Mouse (Mus musculus) C2C12 (cell line): Measurements from ENCODE around the gene Ccdc40. TPM values are rescaled to one million over a fixed set of nuclear protein-coding genes. Genes with fewer than 3 reads are reported as not detected.

Experiments
- H3K27me3 ChIP-seq: one replicate; pipeline ENCODE4 v1.6.1; 2011; ENCODE audit not compliant: control insufficient read depth, insufficient read depth, insufficient read length
- H3K36me3 ChIP-seq: one replicate; pipeline ENCODE4 v1.6.1; 2011; ENCODE audit not compliant: control insufficient read depth, insufficient read depth
- H3K4me3 ChIP-seq: one replicate; pipeline ENCODE4 v1.5.1; 2011; ENCODE audit warnings: mild to moderate bottlenecking, control low read depth; ENCODE audit not compliant: poor library complexity, insufficient read depth, severe bottlenecking
- H3K79me2 ChIP-seq: one replicate; pipeline ENCODE4 v1.6.1; 2011; ENCODE audit not compliant: control insufficient read depth, insufficient read depth
- H3K79me3 ChIP-seq: one replicate; pipeline ENCODE4 v1.6.1; 2011; ENCODE audit warnings: low read depth, control low read depth
- H3ac ChIP-seq: one replicate; pipeline ENCODE3; 2011; ENCODE audit warnings: low read depth; ENCODE audit not compliant: control insufficient read depth, insufficient read length
- CEBPB ChIP-seq: IDR thresholded peaks from one replicate; pipeline ENCODE4 v1.6.1; 2011; ENCODE audit warnings: low read depth, mild to moderate bottlenecking, control low read depth, moderate library complexity
- CTCF ChIP-seq: IDR thresholded peaks from one replicate; pipeline ENCODE4 v1.5.1; 2011; ENCODE audit not compliant: control insufficient read depth, insufficient read depth, insufficient read length
- FOSL1 ChIP-seq: IDR thresholded peaks from one replicate; pipeline ENCODE4 v1.8.0; 2011; ENCODE audit warnings: mild to moderate bottlenecking, low read length; ENCODE audit not compliant: poor library complexity, insufficient read depth, severe bottlenecking
- MAX ChIP-seq: IDR thresholded peaks from one replicate; pipeline ENCODE4 v1.6.1; 2011; ENCODE audit warnings: mild to moderate bottlenecking, control low read depth
- MYOD1 ChIP-seq: IDR thresholded peaks from one replicate; pipeline ENCODE4 v1.6.1; 2011; ENCODE audit warnings: low read depth; ENCODE audit not compliant: control insufficient read depth, insufficient read length
- MYOG ChIP-seq: IDR thresholded peaks from one replicate; pipeline ENCODE4 v1.6.1; 2011; ENCODE audit not compliant: control insufficient read depth, insufficient read length; ENCODE audit errors: extremely low read depth
- USF1 ChIP-seq: IDR thresholded peaks from one replicate; pipeline ENCODE4 v1.6.1; 2011; ENCODE audit warnings: low read depth, mild to moderate bottlenecking, control low read depth, moderate library complexity
- polyA plus RNA-seq: library from polyadenylated mRNA; unstranded; fragments of >200 nt; fragmentation: generic; extraction: Trizol; gene quantifications from one replicate; pipeline ENCODE4 v1.2.1, GENCODE M21; 2012; ENCODE audit warnings: missing spikeins

Ccdc40 gene
- polyA plus RNA-seq, 1 experiment = 0.12 TPM

GRCm38 (mm10) chr11:119186989-119187799, 41.2 kb upstream of the Ccdc40 start:
- H3K27me3 ChIP-seq = no peaks in the 10 kb centered on the region
- peak; percentile 51 for TF ChIP-seq CEBPB
- peak; percentile 51 for TF ChIP-seq MYOD1
- TF ChIP-seq MAX = no peak
- TF ChIP-seq USF1 = peak; percentile 3
- peak; percentile 83 for TF ChIP-seq CTCF
- no peaks in the 10 kb centered on the region for H3K36me3 ChIP-seq
- no peaks in the 10 kb centered on the region for H3K79me2 ChIP-seq
- H3K79me3 ChIP-seq = no peaks in the 10 kb centered on the region
- H3K4me3 ChIP-seq = no peak overlapping the region
- H3ac ChIP-seq = no peak overlapping the region

- no peaks in the 10 kb centered on the region for H3K27me3 ChIP-seq
- no peaks in the 10 kb centered on the region for H3K79me3 ChIP-seq
- H3K79me2 ChIP-seq = no peaks in the 10 kb centered on the region
- TF ChIP-seq MAX = no peak
- no peak for TF ChIP-seq USF1
- no peak for TF ChIP-seq FOSL1
- TF ChIP-seq CEBPB = no peak
- TF ChIP-seq MYOD1 = no peak
- TF ChIP-seq MYOG = no peak
- no peak for TF ChIP-seq CTCF
- H3K4me3 ChIP-seq = no peak overlapping the region
- H3K36me3 ChIP-seq = no peaks in the 10 kb centered on the region
- no peak overlapping the region for H3ac ChIP-seq
Measured at GRCm38 (mm10) chr11:119187800-119188197, 40.6 kb upstream of the Ccdc40 start.

GRCm38 (mm10) chr11:119188389-119188788, 40.0 kb upstream of the Ccdc40 start:
- Histone ChIP-seq H3K4me3 (no peak overlapping the region), H3K79me2 (no peaks in the 10 kb centered on the region), H3K36me3 (no peaks in the 10 kb centered on the region), H3ac (no peak overlapping the region), H3K79me3 (no peaks in the 10 kb centered on the region), H3K27me3 (no peaks in the 10 kb centered on the region)
- TF ChIP-seq CEBPB (no peak), MAX (no peak), USF1 (no peak), FOSL1 (no peak), CTCF (no peak), MYOD1 (no peak), MYOG (no peak)

- no peak for TF ChIP-seq MYOG
- no peak for TF ChIP-seq MYOD1
- TF ChIP-seq USF1 = no peak
- TF ChIP-seq CEBPB = no peak
- TF ChIP-seq CTCF = no peak
- no peak for TF ChIP-seq FOSL1
- no peak for TF ChIP-seq MAX
- no peak overlapping the region for H3ac ChIP-seq
- H3K79me2 ChIP-seq = no peaks in the 10 kb centered on the region
- no peak overlapping the region for H3K4me3 ChIP-seq
- no peaks in the 10 kb centered on the region for H3K27me3 ChIP-seq
- H3K36me3 ChIP-seq = no peaks in the 10 kb centered on the region
- no peaks in the 10 kb centered on the region for H3K79me3 ChIP-seq
Measured at GRCm38 (mm10) chr11:119189319-119189718, 39.1 kb upstream of the Ccdc40 start.

GRCm38 (mm10) chr11:119190498-119190897, 37.9 kb upstream of the Ccdc40 start:
- no peak overlapping the region for H3K4me3 ChIP-seq
- H3K79me2 ChIP-seq = no peaks in the 10 kb centered on the region
- H3K36me3 ChIP-seq = no peaks in the 10 kb centered on the region
- no peaks in the 10 kb centered on the region for H3K79me3 ChIP-seq
- H3K27me3 ChIP-seq = no peaks in the 10 kb centered on the region
- no peak for TF ChIP-seq MYOG
- peak; percentile 94 for TF ChIP-seq CTCF
- peak; percentile 46 for TF ChIP-seq USF1
- TF ChIP-seq CEBPB = no peak
- peak; percentile 83 for TF ChIP-seq MAX
- peak; percentile 73 for TF ChIP-seq MYOD1
- TF ChIP-seq FOSL1 = no peak
- H3ac ChIP-seq = no peak overlapping the region

GRCm38 (mm10) chr11:119191606-119192081, 36.7 kb upstream of the Ccdc40 start:
- Histone ChIP-seq H3ac (no peak overlapping the region), H3K36me3 (no peaks in the 10 kb centered on the region), H3K4me3 (no peak overlapping the region), H3K79me2 (no peaks in the 10 kb centered on the region), H3K79me3 (no peaks in the 10 kb centered on the region), H3K27me3 (no peaks in the 10 kb centered on the region)
- TF ChIP-seq CEBPB (no peak), FOSL1 (no peak), MYOD1 (no peak), CTCF (no peak), MAX (no peak), MYOG (no peak), USF1 (no peak)
